Mouse (Mus musculus): ENCODE measurements around the gene Atp1a3. TPM values are rescaled to one million over a fixed set of nuclear protein-coding genes. Genes with fewer than 3 reads are reported as not detected.
A peak's percentile ranks its signal among the peaks of the same experiment; 100 is the strongest.

The Atp1a3 gene
- polyA plus RNA-seq, 1 experiment: 25.7 TPM

- Histone ChIP-seq H3K27me3 (replicated peaks) (peaks cover 100% of the 10 kb centered on the region), H3K4me3 (replicated peaks) (no peak overlapping the region), H3K36me3 (replicated peaks; ENCODE audit: low read length) (no peaks in the 10 kb centered on the region), H3K9me3 (no peaks in the 10 kb centered on the region), H3K4me1 (peaks cover 44% of the 10 kb centered on the region)
- TF ChIP-seq GATA1 (IDR thresholded peaks at IDR 0.05; ENCODE audit: borderline replicate concordance, low read length): no peak
- TF ChIP-seq FLI1 (IDR thresholded peaks at IDR 0.05; ENCODE audit: low read length): no peak
These were observed 58.3 kb downstream of the Atp1a3 start for GRCm38 (mm10) chr7:24947316-24948048.

GRCm38 (mm10) chr7:24944257-24944950 is 61.4 kb downstream of the Atp1a3 start, which contains the start of gene Gm4881:
TSS of gene Gm4881 (minus strand) at chr7:24944494.
- no peaks in the 10 kb centered on the region for H3K9me3 ChIP-seq
- peak within 1 kb of the TSS; percentile 76 for H3K4me3 ChIP-seq (replicated peaks)
- H3K27me3 ChIP-seq (replicated peaks): peaks cover 99% of the 10 kb centered on the region
- no peaks in the 10 kb centered on the region for H3K36me3 ChIP-seq (replicated peaks; ENCODE audit: low read length)
- TF ChIP-seq FLI1 (IDR thresholded peaks at IDR 0.05; ENCODE audit: low read length) (no peak), GATA1 (IDR thresholded peaks at IDR 0.05; ENCODE audit: borderline replicate concordance, low read length) (no peak)
- peaks cover 24% of the 10 kb centered on the region for H3K4me1 ChIP-seq

DNA sequence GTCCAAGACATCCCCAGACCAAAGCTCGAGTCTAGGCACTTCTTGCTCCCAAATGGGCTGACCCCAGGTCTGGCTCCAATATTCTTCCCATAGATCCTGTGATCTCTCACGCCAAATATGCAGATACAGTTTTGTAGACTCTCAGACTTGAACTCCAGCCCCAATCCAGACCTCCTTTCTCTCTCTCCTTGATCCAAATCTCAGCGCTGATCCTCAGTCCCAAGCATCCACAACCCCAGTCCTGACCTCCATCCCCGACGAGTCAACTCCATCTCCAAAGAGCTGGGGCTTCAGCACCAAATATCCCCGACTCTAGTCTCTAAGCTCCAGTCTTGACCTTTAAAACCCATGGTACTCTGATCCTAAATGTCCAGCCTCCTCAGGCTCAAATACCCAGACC is 62.1 kb downstream of the Atp1a3 start:
- peaks cover 18% of the 10 kb centered on the region for H3K4me1 ChIP-seq
- no peaks in the 10 kb centered on the region for H3K36me3 ChIP-seq (replicated peaks; ENCODE audit: low read length)
- peaks cover 99% of the 10 kb centered on the region for H3K27me3 ChIP-seq (replicated peaks)
- TF ChIP-seq GATA1 (IDR thresholded peaks at IDR 0.05; ENCODE audit: borderline replicate concordance, low read length): no peak
- no peak for TF ChIP-seq FLI1 (IDR thresholded peaks at IDR 0.05; ENCODE audit: low read length)
- no peak overlapping the region for H3K4me3 ChIP-seq (replicated peaks)
- H3K9me3 ChIP-seq: no peaks in the 10 kb centered on the region

- Histone ChIP-seq H3K4me1 (peaks cover 30% of the 10 kb centered on the region), H3K9me3 (no peaks in the 10 kb centered on the region), H3K36me3 (replicated peaks; ENCODE audit: low read length) (peaks cover 17% of the 10 kb centered on the region), H3K27me3 (replicated peaks) (peaks cover 78% of the 10 kb centered on the region), H3K4me3 (replicated peaks) (no peak overlapping the region)
- no peak for TF ChIP-seq GATA1 (IDR thresholded peaks at IDR 0.05; ENCODE audit: borderline replicate concordance, low read length)
- TF ChIP-seq FLI1 (IDR thresholded peaks at IDR 0.05; ENCODE audit: low read length): no peak
These were observed 74.1 kb downstream of the Atp1a3 start for GRCm38 (mm10) chr7:24931651-24932050.

- TF ChIP-seq FLI1 (IDR thresholded peaks at IDR 0.05; ENCODE audit: low read length) (no peak), GATA1 (IDR thresholded peaks at IDR 0.05; ENCODE audit: borderline replicate concordance, low read length) (no peak)
- Histone ChIP-seq H3K36me3 (replicated peaks; ENCODE audit: low read length) (peaks cover 29% of the 10 kb centered on the region), H3K4me1 (peaks cover 28% of the 10 kb centered on the region), H3K27me3 (replicated peaks) (peaks cover 67% of the 10 kb centered on the region), H3K4me3 (replicated peaks) (no peak overlapping the region), H3K9me3 (no peaks in the 10 kb centered on the region)
These were observed 75.3 kb downstream of the Atp1a3 start for GRCm38 (mm10) chr7:24930475-24930874.

Other genes starting within 250 kb of the Atp1a3 start
- 0.27 TPM in 1 of 2 replicates, not detected in the other for gene Cd177, start 245.6 kb downstream of the Atp1a3 start, polyA plus RNA-seq (2012; ENCODE audit: insufficient read depth, low replicate concordance)
- gene Ceacam10, start 228.8 kb downstream of the Atp1a3 start, polyA plus RNA-seq (2012; ENCODE audit: insufficient read depth, low replicate concordance): 0.35 TPM in 1 of 2 replicates, not detected in the other
- 23.1 and 70.1 TPM in 2 replicates for gene Gm9844, start 143.7 kb downstream of the Atp1a3 start, polyA plus RNA-seq (2012; ENCODE audit: insufficient read depth, low replicate concordance)
- gene Lypd4, start 136.0 kb downstream of the Atp1a3 start, polyA plus RNA-seq (2012; ENCODE audit: insufficient read depth, low replicate concordance): not detected in 2 replicates
- gene Dmrtc2, start 135.9 kb downstream of the Atp1a3 start, polyA plus RNA-seq (2012; ENCODE audit: insufficient read depth, low replicate concordance): not detected in 2 replicates
- 171 and 2,463 TPM in 2 replicates for gene Rps19, start 121.6 kb downstream of the Atp1a3 start, polyA plus RNA-seq (2012; ENCODE audit: insufficient read depth, low replicate concordance)
- 0.50 TPM in 1 of 2 replicates, not detected in the other for gene Cd79a, start 108.6 kb downstream of the Atp1a3 start, polyA plus RNA-seq (2012; ENCODE audit: insufficient read depth, low replicate concordance)
- gene Arhgef1, start 103.0 kb downstream of the Atp1a3 start, polyA plus RNA-seq (2012; ENCODE audit: insufficient read depth, low replicate concordance): 136 and 219 TPM in 2 replicates
- gene Gm4881, start 61.5 kb downstream of the Atp1a3 start, polyA plus RNA-seq (2012; ENCODE audit: insufficient read depth, low replicate concordance): 0.37 TPM in 1 of 2 replicates, not detected in the other
- 475 and 509 TPM in 2 replicates for gene Rabac1, start 33.2 kb downstream of the Atp1a3 start, polyA plus RNA-seq (2012; ENCODE audit: insufficient read depth, low replicate concordance)
- gene Grik5, start 66.4 kb upstream of the Atp1a3 start, polyA plus RNA-seq (2012; ENCODE audit: insufficient read depth, low replicate concordance): 6.5 and 20.1 TPM in 2 replicates
- 21.6 and 42.6 TPM in 2 replicates for gene Zfp574, start 66.6 kb upstream of the Atp1a3 start, polyA plus RNA-seq (2012; ENCODE audit: insufficient read depth, low replicate concordance)
- 141 and 174 TPM in 2 replicates for gene Pou2f2, start 173.8 kb upstream of the Atp1a3 start, polyA plus RNA-seq (2012; ENCODE audit: insufficient read depth, low replicate concordance)
- gene Dedd2, start 214.7 kb upstream of the Atp1a3 start, polyA plus RNA-seq (2012; ENCODE audit: insufficient read depth, low replicate concordance): 16.7 and 34.3 TPM in 2 replicates
- gene Zfp526, start 215.5 kb upstream of the Atp1a3 start, polyA plus RNA-seq (2012; ENCODE audit: insufficient read depth, low replicate concordance): 4.8 and 8.9 TPM in 2 replicates
- 55.6 and 120 TPM in 2 replicates for gene Gsk3a, start 231.9 kb upstream of the Atp1a3 start, polyA plus RNA-seq (2012; ENCODE audit: insufficient read depth, low replicate concordance)
- gene Erf, start 244.8 kb upstream of the Atp1a3 start, polyA plus RNA-seq (2012; ENCODE audit: insufficient read depth, low replicate concordance): 44.8 and 66.8 TPM in 2 replicates